Mouse (Mus musculus): ENCODE data around the gene Pmpca.
"Not testable (repeated sequence)": the region's sequence is repeated elsewhere in the genome, so short reads cannot be mapped to it uniquely, and the experiment has no call there.

Gene Pmpca

GRCm38 (mm10) chr2:26372396-26372795 lies 16.7 kb upstream of the Pmpca start:
- no peak for DNase-seq

GRCm38 (mm10) chr2:26380131-26380771 lies 8.9 kb upstream of the Pmpca start, which contains the start of gene Snapc4:
Gene Snapc4 (minus strand): TSS chr2:26380653.
- peak; percentile 90 to 94 for DNase-seq

GRCm38 (mm10) chr2:26380871-26381270 lies 8.3 kb upstream of the Pmpca start:
- DNase-seq: not testable (repeated sequence)

GRCm38 (mm10) chr2:26387713-26388112 lies 1.4 kb upstream of the Pmpca start:
- DNase-seq: no peak

- peak; percentile 42 to 56 for DNase-seq
Observed at GRCm38 (mm10) chr2:26388682-26389153, 421 bp upstream of the Pmpca start.

- DNase-seq: no peak
Observed at GRCm38 (mm10) chr2:26390954-26391353, 1.8 kb downstream of the Pmpca start.

GRCm38 (mm10) chr2:26391617-26392016 lies 2.5 kb downstream of the Pmpca start:
- no peak for DNase-seq

GRCm38 (mm10) chr2:26398978-26399377 lies 9.8 kb downstream of the Pmpca start:
- DNase-seq: no peak

- no peak for DNase-seq
Observed at GRCm38 (mm10) chr2:26399647-26400046, 10.5 kb downstream of the Pmpca start.

- no peak for DNase-seq
Observed at GRCm38 (mm10) chr2:26400296-26400695, 11.2 kb downstream of the Pmpca start.

GRCm38 (mm10) chr2:26401023-26401422 lies 11.9 kb downstream of the Pmpca start:
- no peak for DNase-seq

GRCm38 (mm10) chr2:26402265-26402664 lies 13.1 kb downstream of the Pmpca start:
- DNase-seq: no peak

- peak in 1 of 2 experiments; percentile 41 for DNase-seq
Observed at GRCm38 (mm10) chr2:26403306-26403705, 14.2 kb downstream of the Pmpca start.

- peak; percentile 99 for DNase-seq
Observed at GRCm38 (mm10) chr2:26408515-26409356, 19.6 kb downstream of the Pmpca start, which contains the start of gene Inpp5e. Gene Inpp5e (minus strand): TSS chr2:26409203.

- DNase-seq: no peak
Observed at GRCm38 (mm10) chr2:26409362-26409761, 20.2 kb downstream of the Pmpca start.

GRCm38 (mm10) chr2:26410091-26410490 lies 21.0 kb downstream of the Pmpca start:
- DNase-seq: no peak

GRCm38 (mm10) chr2:26410931-26411411 lies 21.8 kb downstream of the Pmpca start:
- no peak for DNase-seq

- DNase-seq: no peak
Observed at GRCm38 (mm10) chr2:26417066-26417465, 27.9 kb downstream of the Pmpca start.

- no peak for DNase-seq
Observed at GRCm38 (mm10) chr2:26418120-26418519, 29.0 kb downstream of the Pmpca start.

GRCm38 (mm10) chr2:26421969-26422368 lies 32.8 kb downstream of the Pmpca start:
- DNase-seq: no peak

GRCm38 (mm10) chr2:26423086-26423485 lies 33.9 kb downstream of the Pmpca start:
- DNase-seq: no peak

GRCm38 (mm10) chr2:26424541-26424940 lies 35.4 kb downstream of the Pmpca start:
- DNase-seq: no peak

GRCm38 (mm10) chr2:26429851-26430250 lies 40.7 kb downstream of the Pmpca start:
- DNase-seq: no peak

All from kidney, postnatal 4 days (tissue).